Mouse (Mus musculus): ENCODE measurements around the gene Heatr1. TPM values are rescaled to one million over a fixed set of nuclear protein-coding genes. Genes with fewer than 3 reads are reported as not detected.

Heatr1 gene
- polyA plus RNA-seq (2015; fragmentation: Nextera tagmentation; extraction: Ambion mirVana), result 9.8 and 12.9 TPM in 2 replicates

DNA sequence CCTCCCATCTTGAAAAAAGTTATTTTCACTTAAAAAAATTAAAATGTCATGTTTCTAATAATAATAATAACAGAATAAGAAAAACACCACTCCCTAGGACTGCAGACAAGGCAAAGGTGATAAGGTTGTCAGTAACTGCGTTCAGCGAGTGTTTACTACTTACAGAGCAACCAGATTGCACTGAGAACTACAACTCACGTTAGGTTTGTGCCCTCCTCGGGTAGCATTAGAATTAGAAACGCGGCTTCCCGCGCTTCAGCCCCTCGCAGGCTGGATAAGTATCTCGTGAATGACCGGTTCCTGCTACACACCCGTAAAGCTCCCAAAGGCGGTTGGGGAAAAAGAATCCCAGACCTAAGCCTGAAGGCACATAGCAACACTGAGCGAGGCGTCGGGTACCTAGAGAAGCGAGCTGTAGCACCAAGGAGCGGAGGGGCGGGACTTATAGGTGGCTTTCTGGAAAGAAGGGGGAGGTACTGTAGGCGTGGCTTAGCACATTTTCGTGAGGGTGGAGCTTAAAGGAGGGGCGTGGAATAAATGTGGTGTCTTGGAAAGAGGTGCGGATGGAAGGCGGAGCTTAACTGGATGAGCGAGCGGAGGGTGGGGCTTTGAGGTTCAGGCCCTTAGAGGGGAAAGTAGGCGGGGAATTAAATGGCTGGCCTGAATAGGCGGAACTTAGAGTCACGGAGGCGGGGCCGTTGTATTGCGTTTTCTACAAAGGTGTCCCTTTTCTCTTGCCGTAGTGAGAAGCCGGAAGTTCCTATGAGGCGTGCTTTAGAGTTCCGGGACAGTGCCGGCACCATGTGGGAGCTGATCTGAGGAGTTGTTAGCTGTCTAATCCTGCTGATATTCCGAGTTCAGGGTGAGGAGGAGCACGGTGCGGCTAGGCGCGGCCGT, at the start of gene Heatr1:
Heatr1 (plus strand) TSS at position 419 of the 897 bp plus-strand sequence.
- peak; percentile 97 for ATAC-seq (ENCODE audit: low FRiP score)
- peaks cover 9% of the 10 kb centered on the region for H3K36me3 ChIP-seq
- peak within 1 kb of the TSS; percentile 80 for H3K27ac ChIP-seq (replicated peaks)
- under 1% methylated on average over 43 of the region's 43 CpGs for WGBS
- H3K9me3 ChIP-seq (replicated peaks), result no peaks in the 10 kb centered on the region
- H3K27me3 ChIP-seq (replicated peaks), result peaks cover 5% of the 10 kb centered on the region; the same call in 1 of the 2 replicates
- H3K4me2 ChIP-seq, result peak within 1 kb of the TSS; percentile 98
- H3K4me1 ChIP-seq, result peaks cover 10% of the 10 kb centered on the region
- H3K4me3 ChIP-seq (replicated peaks), result peak within 1 kb of the TSS; percentile 96
- peak within 1 kb of the TSS; percentile 59 for H3K9ac ChIP-seq (replicated peaks)

DNA sequence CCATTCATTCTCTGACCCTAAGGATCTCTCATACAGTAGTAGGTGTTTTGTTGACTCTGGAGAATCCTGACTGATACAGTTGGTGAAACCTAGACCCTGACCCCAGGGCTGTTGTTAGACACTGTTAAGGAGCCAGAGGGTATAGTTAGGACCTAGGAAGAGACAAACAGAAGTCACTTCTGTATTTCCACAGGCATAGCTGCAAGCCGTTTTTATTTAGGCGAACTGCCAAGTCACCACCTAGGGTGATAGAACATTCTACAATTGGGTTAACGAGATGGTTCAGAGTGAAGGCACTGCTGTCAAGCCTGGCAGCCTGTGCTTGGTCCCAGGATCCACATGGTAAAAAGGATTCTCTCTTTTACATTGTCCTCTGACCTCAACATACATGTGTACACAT, 48.0 kb upstream of the Heatr1 start:
- no peak for ATAC-seq (ENCODE audit: low FRiP score)
- 71% methylated on average over 3 of the region's 3 CpGs for WGBS
- no peak overlapping the region for H3K27ac ChIP-seq (replicated peaks)
- no peaks in the 10 kb centered on the region for H3K9me3 ChIP-seq (replicated peaks)
- H3K36me3 ChIP-seq, result no peaks in the 10 kb centered on the region
- H3K4me3 ChIP-seq (replicated peaks), result no peak overlapping the region
- H3K27me3 ChIP-seq (replicated peaks), result no peaks in the 10 kb centered on the region
- H3K4me1 ChIP-seq, result no peaks in the 10 kb centered on the region
- no peak overlapping the region for H3K4me2 ChIP-seq
- no peak overlapping the region for H3K9ac ChIP-seq (replicated peaks)

- no peak overlapping the region for H3K9ac ChIP-seq (replicated peaks)
- no peak overlapping the region for H3K4me3 ChIP-seq (replicated peaks)
- no peak overlapping the region for H3K27ac ChIP-seq (replicated peaks)
- no peak overlapping the region for H3K4me2 ChIP-seq
- no peaks in the 10 kb centered on the region for H3K36me3 ChIP-seq
- ATAC-seq (ENCODE audit: low FRiP score), result no peak
- H3K4me1 ChIP-seq, result no peaks in the 10 kb centered on the region
- no peaks in the 10 kb centered on the region for H3K9me3 ChIP-seq (replicated peaks)
- 73% methylated on average over 13 of the region's 13 CpGs for WGBS
- H3K27me3 ChIP-seq (replicated peaks), result no peaks in the 10 kb centered on the region
Measured at GRCm38 (mm10) chr13:12349197-12349824, 45.5 kb upstream of the Heatr1 start.

- 73% methylated on average over 4 of the region's 4 CpGs for WGBS
- H3K27ac ChIP-seq (replicated peaks), result no peak overlapping the region
- no peaks in the 10 kb centered on the region for H3K27me3 ChIP-seq (replicated peaks)
- H3K9ac ChIP-seq (replicated peaks), result no peak overlapping the region
- no peak overlapping the region for H3K4me3 ChIP-seq (replicated peaks)
- no peaks in the 10 kb centered on the region for H3K4me1 ChIP-seq
- no peak overlapping the region for H3K4me2 ChIP-seq
- H3K9me3 ChIP-seq (replicated peaks), result no peaks in the 10 kb centered on the region
- no peaks in the 10 kb centered on the region for H3K36me3 ChIP-seq
- no peak for ATAC-seq (ENCODE audit: low FRiP score)
Measured at GRCm38 (mm10) chr13:12356184-12356583, 38.6 kb upstream of the Heatr1 start.

GRCm38 (mm10) chr13:12357554-12357953, 37.3 kb upstream of the Heatr1 start:
- H3K4me1 ChIP-seq, result no peaks in the 10 kb centered on the region
- no peaks in the 10 kb centered on the region for H3K9me3 ChIP-seq (replicated peaks)
- H3K9ac ChIP-seq (replicated peaks), result no peak overlapping the region
- H3K4me3 ChIP-seq (replicated peaks), result no peak overlapping the region
- H3K27ac ChIP-seq (replicated peaks), result no peak overlapping the region
- no peaks in the 10 kb centered on the region for H3K36me3 ChIP-seq
- ATAC-seq (ENCODE audit: low FRiP score), result no peak
- 83% methylated on average over 5 of the region's 5 CpGs for WGBS
- no peak overlapping the region for H3K4me2 ChIP-seq
- no peaks in the 10 kb centered on the region for H3K27me3 ChIP-seq (replicated peaks)

GRCm38 (mm10) chr13:12361486-12361885, 33.3 kb upstream of the Heatr1 start:
- WGBS, result 82% methylated on average over 4 of the region's 4 CpGs
- H3K9me3 ChIP-seq (replicated peaks), result no peaks in the 10 kb centered on the region

GRCm38 (mm10) chr13:12369041-12369621, 25.7 kb upstream of the Heatr1 start:
- Histone ChIP-seq H3K36me3 (no peaks in the 10 kb centered on the region), H3K27me3 (replicated peaks) (no peaks in the 10 kb centered on the region), H3K4me1 (peaks cover 4% of the 10 kb centered on the region; the same call in 1 of the 2 replicates), H3K4me3 (replicated peaks) (no peak overlapping the region), H3K9me3 (replicated peaks) (no peaks in the 10 kb centered on the region), H3K27ac (replicated peaks) (0 out of 2 replicates have a peak overlapping the region, but pooled peaks have one; percentile 51), H3K9ac (replicated peaks) (no peak overlapping the region), H3K4me2 (peak overlapping the region; percentile 15)
- peak; percentile 17; the same call in 1 of the 2 replicates for ATAC-seq (ENCODE audit: low FRiP score)
- WGBS, result 49% methylated on average over 8 of the region's 8 CpGs

More at GRCm38 (mm10) chr13:12361486-12361885, 33.3 kb upstream of the Heatr1 start:
- no peak overlapping the region for H3K4me3 ChIP-seq (replicated peaks)
- no peak overlapping the region for H3K27ac ChIP-seq (replicated peaks)
- no peaks in the 10 kb centered on the region for H3K4me1 ChIP-seq
- H3K27me3 ChIP-seq (replicated peaks), result no peaks in the 10 kb centered on the region
- no peaks in the 10 kb centered on the region for H3K36me3 ChIP-seq
- no peak for ATAC-seq (ENCODE audit: low FRiP score)
- no peak overlapping the region for H3K4me2 ChIP-seq
- no peak overlapping the region for H3K9ac ChIP-seq (replicated peaks)

DNA sequence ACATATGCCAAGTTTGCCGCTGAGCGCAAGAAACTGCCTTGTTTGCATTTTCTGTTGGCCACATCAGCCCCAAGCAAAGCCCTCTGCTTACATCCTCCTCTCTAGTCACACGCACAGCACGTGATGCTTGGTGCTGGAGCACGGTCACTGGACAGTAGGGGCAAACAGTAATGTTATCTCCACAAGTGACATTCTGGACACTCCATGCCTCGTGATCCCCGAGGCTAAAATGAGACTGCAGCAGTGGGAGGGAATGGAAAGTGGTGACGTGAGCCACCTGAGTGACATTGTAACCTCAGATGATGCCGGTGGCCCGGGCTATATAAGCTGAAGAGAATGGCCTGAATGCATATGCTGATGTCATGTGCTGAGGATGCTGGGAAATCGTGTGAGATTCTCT, 24.9 kb upstream of the Heatr1 start:
- whole genome bisulfite sequencing, result 84% methylated on average over 11 of the region's 11 CpGs
- Histone ChIP-seq H3K4me1 (peaks cover 4% of the 10 kb centered on the region; the same call in 1 of the 2 replicates), H3K4me2 (no peak overlapping the region), H3K27me3 (replicated peaks) (no peaks in the 10 kb centered on the region), H3K4me3 (replicated peaks) (no peak overlapping the region), H3K9ac (replicated peaks) (no peak overlapping the region), H3K36me3 (no peaks in the 10 kb centered on the region), H3K9me3 (replicated peaks) (no peaks in the 10 kb centered on the region), H3K27ac (replicated peaks) (no peak overlapping the region)
- peak; percentile 45; the same call in 1 of the 2 replicates for ATAC-seq (ENCODE audit: low FRiP score)

DNA sequence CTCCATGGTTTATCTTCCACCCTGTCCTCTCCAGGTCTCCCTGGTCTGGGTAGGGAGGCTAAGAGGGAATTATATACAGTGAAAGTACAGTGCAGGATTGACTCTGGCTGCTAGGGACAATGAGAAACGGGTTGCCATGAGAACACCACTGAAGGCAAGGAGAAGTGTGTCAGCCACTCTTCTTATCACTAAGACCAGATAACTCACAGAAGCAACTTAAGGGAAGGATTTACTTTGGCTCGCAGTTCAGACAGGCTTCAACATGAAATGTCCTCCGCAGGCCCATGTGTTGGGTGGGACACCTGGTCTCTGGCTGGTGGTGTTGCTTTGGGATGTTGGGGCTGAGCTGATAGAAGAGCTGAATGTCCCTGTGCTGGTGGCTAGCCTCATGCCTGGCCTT, 22.1 kb upstream of the Heatr1 start:
- Histone ChIP-seq H3K4me3 (replicated peaks) (no peak overlapping the region), H3K4me1 (peaks cover 4% of the 10 kb centered on the region; the same call in 1 of the 2 replicates), H3K9ac (replicated peaks) (no peak overlapping the region), H3K9me3 (replicated peaks) (no peaks in the 10 kb centered on the region), H3K27ac (replicated peaks) (no peak overlapping the region), H3K27me3 (replicated peaks) (no peaks in the 10 kb centered on the region), H3K4me2 (no peak overlapping the region), H3K36me3 (no peaks in the 10 kb centered on the region)
- ATAC-seq (ENCODE audit: low FRiP score), result no peak
- 88% methylated on average over 3 of the region's 3 CpGs for WGBS

DNA sequence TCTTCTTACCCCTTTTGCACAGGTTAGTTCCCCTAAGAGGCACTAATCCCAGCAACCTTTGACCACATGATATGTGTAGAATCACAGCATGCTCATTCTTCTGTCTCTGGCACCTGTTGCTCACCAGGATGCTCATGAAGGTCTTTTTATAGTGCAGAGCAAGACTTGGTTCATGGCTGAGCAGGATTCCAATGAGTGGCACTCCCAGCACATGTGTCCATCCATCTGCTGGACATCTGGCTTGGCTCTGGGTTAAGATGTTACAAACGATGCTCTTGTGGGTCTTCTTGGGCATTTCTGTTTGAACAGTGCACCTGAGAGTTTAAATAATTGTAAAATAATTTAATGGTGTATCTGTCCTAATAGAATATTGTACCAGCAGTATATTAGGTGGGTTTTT, 18.0 kb upstream of the Heatr1 start:
- no peak overlapping the region for H3K4me2 ChIP-seq

DNA sequence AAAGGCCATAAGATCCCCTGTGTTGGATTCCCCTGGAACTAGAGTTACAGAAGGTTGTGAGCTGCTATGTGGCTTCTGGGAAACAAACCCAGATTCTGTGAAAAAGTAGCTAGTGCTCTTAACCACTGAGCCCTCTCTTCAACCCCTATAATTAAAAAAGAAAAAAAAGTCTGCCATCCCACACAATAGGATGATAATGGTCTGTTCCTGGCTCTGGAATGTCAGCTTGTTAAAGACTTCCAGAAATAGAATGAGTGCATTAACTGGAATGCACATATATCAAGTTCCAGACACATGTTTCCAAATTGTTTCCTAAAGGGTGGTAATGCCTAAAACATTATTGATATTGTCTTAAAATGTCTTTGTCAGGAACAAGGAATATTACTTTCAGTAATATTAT, 10.0 kb upstream of the Heatr1 start:
- Histone ChIP-seq H3K4me1 (no peaks in the 10 kb centered on the region), H3K36me3 (no peaks in the 10 kb centered on the region), H3K9me3 (replicated peaks) (no peaks in the 10 kb centered on the region), H3K4me3 (replicated peaks) (no peak overlapping the region), H3K9ac (replicated peaks) (no peak overlapping the region), H3K27ac (replicated peaks) (no peak overlapping the region), H3K27me3 (replicated peaks) (no peaks in the 10 kb centered on the region), H3K4me2 (no peak overlapping the region)
- ATAC-seq (ENCODE audit: low FRiP score), result no peak

More for the DNA sequence above, 18.0 kb upstream of the Heatr1 start:
- no peak overlapping the region for H3K9ac ChIP-seq (replicated peaks)
- H3K4me1 ChIP-seq, result no peaks in the 10 kb centered on the region
- H3K27ac ChIP-seq (replicated peaks), result no peak overlapping the region
- no peaks in the 10 kb centered on the region for H3K36me3 ChIP-seq
- no peak overlapping the region for H3K4me3 ChIP-seq (replicated peaks)
- H3K9me3 ChIP-seq (replicated peaks), result no peaks in the 10 kb centered on the region
- WGBS, result 82% methylated on average over 1 of the region's 1 CpGs
- H3K27me3 ChIP-seq (replicated peaks), result no peaks in the 10 kb centered on the region
- ATAC-seq (ENCODE audit: low FRiP score), result no peak

Data from neural tube, embryonic 15.5 days (tissue).